Mouse (Mus musculus) embryonic fibroblast, embryonic 13.5 days (primary cell): ENCODE results near the gene Gm20388.

Experiments used
- CTCF ChIP-seq: IDR thresholded peaks from 2 replicates; pipeline ENCODE4 v1.5.1; 2011; ENCODE audit warnings: mild to moderate bottlenecking, control low read depth, low read length, moderate library complexity, borderline replicate concordance; ENCODE audit not compliant: insufficient read depth
- POLR2A ChIP-seq: IDR thresholded peaks from 2 replicates; pipeline ENCODE4 v1.6.1; 2011; ENCODE audit warnings: low read depth, mild to moderate bottlenecking, control low read depth, low read length, moderate library complexity

GRCm38 (mm10) chr8:120534504-120535368, 624.1 kb downstream of the Gm20388 start:
- TF ChIP-seq CTCF (peak; percentile 100), POLR2A (no peak)
